Mouse (Mus musculus) midbrain, embryonic 11.5 days (tissue): ENCODE measurements around the gene Vars2. TPM values are rescaled to one million over a fixed set of nuclear protein-coding genes. Genes with fewer than 3 reads are reported as not detected.

Source experiments
- ATAC-seq: fragments of 200-750 bp; cut with Nextera tagmentation; 2 replicates; pipeline ENCODE4 v1.8.0; 2017; ENCODE audit warnings: moderate TSS enrichment, moderate library complexity; ENCODE audit not compliant: low FRiP score
- DNase-seq: peaks from one replicate; pipeline ENCODE4 v3.0.0; 2015; ENCODE audit warnings: low spot score; ENCODE audit errors: missing footprints
- H3K27ac ChIP-seq: fragments of 300-500 bp; sonication (generic); 2 replicates; pipeline ENCODE4 v1.5.1; 2014; ENCODE audit warnings: low read depth, low read length
- H3K27me3 ChIP-seq: fragments of 300-500 bp; sonication (generic); 2 replicates; pipeline ENCODE4 v1.6.1; 2014; ENCODE audit warnings: mild to moderate bottlenecking, low read length, moderate library complexity, mixed read lengths; ENCODE audit not compliant: control insufficient read depth, insufficient read depth
- H3K36me3 ChIP-seq: fragments of 300-500 bp; sonication (generic); 2 replicates; pipeline ENCODE4 v1.6.1; 2014; ENCODE audit warnings: mild to moderate bottlenecking, low read length, moderate library complexity, mixed read lengths; ENCODE audit not compliant: control insufficient read depth, insufficient read depth
- H3K4me1 ChIP-seq: fragments of 300-500 bp; sonication (generic); 2 replicates; pipeline ENCODE4 v1.6.1; 2014; ENCODE audit warnings: low read length; ENCODE audit not compliant: control insufficient read depth, insufficient read depth
- H3K4me2 ChIP-seq: fragments of 300-500 bp; sonication (generic); 2 replicates; pipeline ENCODE4 v1.6.1; 2014; ENCODE audit warnings: mild to moderate bottlenecking, moderate library complexity
- H3K4me3 ChIP-seq: fragments of 300-500 bp; sonication (generic); 2 replicates; pipeline ENCODE4 v1.5.1; 2014; ENCODE audit warnings: low read depth, low read length
- H3K9ac ChIP-seq: fragments of 300-500 bp; sonication (generic); 2 replicates; pipeline ENCODE4 v1.6.1; 2014; ENCODE audit warnings: low read length
- H3K9me3 ChIP-seq: fragments of 300-500 bp; sonication (generic); 2 replicates; pipeline ENCODE4 v1.6.1; 2016; ENCODE audit warnings: low read length; ENCODE audit not compliant: control insufficient read depth
- WGBS: fragments of 180-500 bp; shearing (Covaris S2); extraction: QIAGEN DNeasy Blood & Tissue Kit; methylation state at CpG from one replicate; pipeline ENCODE4 v1.1.7; 2014; 5-methylcytosine and 5-hydroxymethylcytosine counted together
- polyA plus RNA-seq: library from polyadenylated mRNA; unstranded; fragments of >200 nt; fragmentation: Nextera tagmentation; extraction: Ambion mirVana; gene quantifications from 2 replicates; pipeline ENCODE4 v1.2.1, GENCODE M21; 2014

The Vars2 gene
- polyA plus RNA-seq, 1 experiment from 2014 or later = 10.5 TPM

- WGBS = 22% methylated on average over 1 of the region's 1 CpGs
- no peaks in the 10 kb centered on the region for H3K9me3 ChIP-seq
- H3K27me3 ChIP-seq = no peaks in the 10 kb centered on the region
- H3K4me1 ChIP-seq = no peaks in the 10 kb centered on the region
- DNase-seq (no peak), ATAC-seq (no peak)
- no peak overlapping the region for H3K4me2 ChIP-seq
- H3K36me3 ChIP-seq = no peaks in the 10 kb centered on the region
- no peak overlapping the region for H3K27ac ChIP-seq
- 0 out of 2 replicates have a peak overlapping the region, but pooled peaks have one; percentile 13 for H3K9ac ChIP-seq
- H3K4me3 ChIP-seq = no peak overlapping the region
Observed at GRCm38 (mm10) chr17:35633992-35634391, 33.4 kb downstream of the Vars2 start.

GRCm38 (mm10) chr17:35626537-35626936 lies 40.9 kb downstream of the Vars2 start, which contains the start of gene Gm9573:
Gene Gm9573 (minus strand): TSS chr17:35626637.
- Histone ChIP-seq H3K4me3 (no peak within 1 kb of the TSS), H3K4me2 (no peak within 1 kb of the TSS), H3K9me3 (no peaks in the 10 kb centered on the region), H3K27ac (no peak within 1 kb of the TSS), H3K36me3 (no peaks in the 10 kb centered on the region), H3K9ac (no peak within 1 kb of the TSS), H3K4me1 (no peaks in the 10 kb centered on the region), H3K27me3 (no peaks in the 10 kb centered on the region)
- no peak for ATAC-seq
- 87% methylated on average over 7 of the region's 7 CpGs for WGBS
- DNase-seq = no peak

- DNase-seq (no peak), ATAC-seq (no peak)
- H3K9me3 ChIP-seq = no peaks in the 10 kb centered on the region
- H3K27me3 ChIP-seq = no peaks in the 10 kb centered on the region
- 70% methylated on average over 4 of the region's 4 CpGs for WGBS
- H3K4me3 ChIP-seq = no peak overlapping the region
- H3K36me3 ChIP-seq = no peaks in the 10 kb centered on the region
- H3K4me1 ChIP-seq = no peaks in the 10 kb centered on the region
- H3K4me2 ChIP-seq = no peak overlapping the region
- no peak overlapping the region for H3K9ac ChIP-seq
- H3K27ac ChIP-seq = no peak overlapping the region
Observed at GRCm38 (mm10) chr17:35617127-35617526, 50.3 kb downstream of the Vars2 start.

Other genes starting within 250 kb of the Vars2 start
- gene H2-Q6, start 242.7 kb downstream of the Vars2 start, polyA plus RNA-seq = 0.33 and 0.93 TPM in 2 replicates
- 9.3 and 10.0 TPM in 2 replicates for gene H2-Q7, start 228.4 kb downstream of the Vars2 start, polyA plus RNA-seq
- 0.11 and 0.12 TPM in 2 replicates for gene H2-Q10, start 197.5 kb downstream of the Vars2 start, polyA plus RNA-seq
- not detected in 2 replicates for gene Pou5f1, start 161.6 kb downstream of the Vars2 start, polyA plus RNA-seq
- 56.7 and 57.7 TPM in 2 replicates for gene Tcf19, start 150.8 kb downstream of the Vars2 start, polyA plus RNA-seq
- 8.9 and 10.8 TPM in 2 replicates for gene Cchcr1, start 150.5 kb downstream of the Vars2 start, polyA plus RNA-seq
- 0.22 and 0.46 TPM in 2 replicates for gene Psors1c2, start 134.4 kb downstream of the Vars2 start, polyA plus RNA-seq
- 0.08 TPM in 1 of 2 replicates, not detected in the other for gene Cdsn, start 115.5 kb downstream of the Vars2 start, polyA plus RNA-seq
- gene 2300002M23Rik, start 100.1 kb downstream of the Vars2 start, polyA plus RNA-seq = not detected in 2 replicates
- not detected in 2 replicates for gene Sfta2, start 66.0 kb downstream of the Vars2 start, polyA plus RNA-seq
- not detected in 2 replicates for gene Gm9573, start 41.0 kb downstream of the Vars2 start, polyA plus RNA-seq
- 0.14 TPM in 1 of 2 replicates, not detected in the other for gene Mucl3, start 23.9 kb downstream of the Vars2 start, polyA plus RNA-seq
- 39.3 TPM in 2 replicates for gene Gtf2h4, start 6.1 kb upstream of the Vars2 start, polyA plus RNA-seq
- gene Ddr1, start 37.0 kb upstream of the Vars2 start, polyA plus RNA-seq = 78.4 and 92.1 TPM in 2 replicates
- gene Ier3, start 154.1 kb upstream of the Vars2 start, polyA plus RNA-seq = 2.5 and 4.0 TPM in 2 replicates
- 46.9 and 47.4 TPM in 2 replicates for gene Flot1, start 155.6 kb upstream of the Vars2 start, polyA plus RNA-seq
- gene Tubb5, start 170.7 kb upstream of the Vars2 start, polyA plus RNA-seq = 1,522 and 1,543 TPM in 2 replicates
- 19.4 and 21.5 TPM in 2 replicates for gene Mdc1, start 173.9 kb upstream of the Vars2 start, polyA plus RNA-seq
- gene Nrm, start 193.7 kb upstream of the Vars2 start, polyA plus RNA-seq = 59.8 and 61.0 TPM in 2 replicates
- 24.1 and 25.2 TPM in 2 replicates for gene Ppp1r18, start 198.0 kb upstream of the Vars2 start, polyA plus RNA-seq
- gene Dhx16, start 212.2 kb upstream of the Vars2 start, polyA plus RNA-seq = 39.0 and 43.6 TPM in 2 replicates
- gene 2310061I04Rik, start 229.8 kb upstream of the Vars2 start, polyA plus RNA-seq = 22.7 and 23.3 TPM in 2 replicates
- gene Atat1, start 242.5 kb upstream of the Vars2 start, polyA plus RNA-seq = 158 and 168 TPM in 2 replicates
- gene Mrps18b, start 248.8 kb upstream of the Vars2 start, polyA plus RNA-seq = 57.1 and 61.8 TPM in 2 replicates
- gene Ppp1r10, start 248.8 kb upstream of the Vars2 start, polyA plus RNA-seq = 44.3 TPM in 2 replicates